Mouse (Mus musculus) brain, embryonic 14.5 days (tissue): Measurements from ENCODE around the gene Bmp8b. TPM values are rescaled to one million over a fixed set of nuclear protein-coding genes. Genes with fewer than 3 reads are reported as not detected.
A peak's percentile ranks its signal among the peaks of the same experiment; 100 is the strongest.

Experiments used
- DNase-seq: peaks from one replicate; pipeline ENCODE4 v3.0.0-alpha.2; 2011; ENCODE audit warnings: low read depth
- CTCF ChIP-seq: fragments of 200-500 bp; IDR thresholded peaks from 2 replicates; pipeline ENCODE4 v1.5.1; 2012; ENCODE audit warnings: inconsistent platforms, mild to moderate bottlenecking, moderate library complexity, borderline replicate concordance; ENCODE audit not compliant: insufficient read depth, insufficient read length; ENCODE audit errors: extremely low read depth
- POLR2A ChIP-seq: fragments of 200-500 bp; IDR thresholded peaks from 2 replicates; pipeline ENCODE4 v1.6.1; 2012; ENCODE audit warnings: mild to moderate bottlenecking, inconsistent platforms, borderline replicate concordance; ENCODE audit not compliant: poor library complexity, insufficient read depth, insufficient read length, severe bottlenecking; ENCODE audit errors: extremely low read depth
- polyA plus RNA-seq: library from polyadenylated mRNA; depleted of rRNA; stranded (reverse); fragments of >200 nt; gene quantifications from 2 replicates; pipeline ENCODE4 v1.2.3, GENCODE M21; 2012; rRNA removed

Gene Bmp8b
- 0.59 and 0.75 TPM in 2 replicates for polyA plus RNA-seq

GRCm38 (mm10) chr4:123104651-123105450, at the start of gene Bmp8b:
Gene Bmp8b (plus strand): TSS chr4:123105165.
- TF ChIP-seq POLR2A: no peak
- TF ChIP-seq CTCF: no peak
- DNase-seq: peak; percentile 11

GRCm38 (mm10) chr4:123056560-123057109, 48.3 kb upstream of the Bmp8b start:
- no peak for DNase-seq
- TF ChIP-seq CTCF (no peak), POLR2A (no peak)

DNA sequence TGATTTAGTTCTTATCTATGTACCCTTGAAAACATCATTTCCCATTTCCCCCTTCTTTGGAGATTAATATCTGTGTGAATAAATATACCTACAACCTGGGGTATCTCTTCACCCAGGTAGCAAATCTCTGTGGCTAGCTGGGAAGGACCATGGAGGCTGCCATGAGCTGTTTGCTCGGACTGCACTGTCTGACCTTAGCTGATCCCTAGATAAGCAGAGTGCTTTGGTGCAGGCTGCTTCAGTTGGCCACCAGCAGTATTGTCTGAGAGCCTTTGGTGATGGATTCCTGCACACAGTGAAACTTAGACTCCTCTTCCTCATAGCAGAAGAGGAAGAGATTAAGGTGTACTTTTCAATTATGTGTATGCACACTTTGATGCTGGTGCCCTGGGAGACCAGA, 47.0 kb upstream of the Bmp8b start:
- TF ChIP-seq CTCF (no peak), POLR2A (no peak)
- DNase-seq: no peak

- peak; percentile 19 for DNase-seq
- TF ChIP-seq POLR2A: no peak
- TF ChIP-seq CTCF: no peak
Observed at GRCm38 (mm10) chr4:123061744-123062143, 43.2 kb upstream of the Bmp8b start.

DNA sequence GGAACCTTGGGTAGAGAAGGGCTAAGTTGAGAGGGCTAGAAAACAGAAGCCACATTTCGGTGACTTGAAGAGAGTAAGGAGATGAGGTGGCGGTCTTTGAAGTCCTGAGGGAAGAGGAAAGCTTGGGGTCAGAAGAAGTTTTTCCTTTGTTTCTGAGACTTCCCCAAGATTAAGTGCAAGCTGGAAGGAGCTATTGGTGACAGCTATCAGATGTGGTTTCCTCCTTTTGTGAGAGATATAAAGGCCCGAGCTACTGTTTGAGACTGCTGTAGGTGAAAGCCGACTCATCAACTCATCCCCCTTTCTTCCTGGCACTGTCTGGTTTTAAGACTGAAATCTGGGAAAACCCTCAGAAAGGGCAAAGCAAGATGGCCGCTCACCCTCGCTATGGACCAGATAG, 36.3 kb upstream of the Bmp8b start:
- no peak for DNase-seq
- TF ChIP-seq POLR2A (no peak), CTCF (no peak)

DNA sequence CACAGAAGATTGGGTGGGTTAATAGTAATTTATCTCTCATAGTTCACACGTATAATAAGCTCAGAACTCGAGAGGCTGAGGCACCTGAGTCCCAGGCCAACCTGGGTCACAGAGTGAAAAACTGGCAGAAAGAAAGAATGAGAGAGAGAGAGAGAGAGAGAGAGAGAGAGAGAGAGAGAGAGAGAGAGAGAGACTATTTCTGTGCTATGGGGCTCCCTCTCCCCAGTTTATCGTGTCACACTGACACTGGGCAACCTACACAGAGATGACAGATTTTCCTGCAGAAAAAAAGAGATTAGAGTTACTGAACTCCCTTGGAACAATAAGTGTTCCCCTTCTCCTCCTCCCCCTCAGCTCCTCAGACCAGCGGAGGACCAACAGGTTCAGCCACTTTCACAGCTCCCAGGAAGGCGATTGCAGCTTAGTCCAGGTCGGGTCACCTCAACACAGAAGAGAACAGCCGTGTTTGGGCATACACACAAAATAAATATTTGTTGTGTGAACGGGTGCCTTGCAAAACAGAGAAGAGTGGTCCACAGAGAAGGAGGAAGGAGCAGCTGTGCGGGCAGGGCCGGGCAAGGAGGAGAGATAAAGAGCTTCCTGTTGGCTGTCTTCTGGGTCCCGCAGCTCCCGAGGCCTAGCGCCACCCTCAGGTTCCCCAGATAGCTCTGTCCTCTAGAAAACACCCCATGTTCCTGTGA, 33.5 kb upstream of the Bmp8b start:
- DNase-seq: peak; percentile 74
- TF ChIP-seq CTCF (peak; percentile 47; the same call in 1 of the 2 replicates), POLR2A (no peak)

DNA sequence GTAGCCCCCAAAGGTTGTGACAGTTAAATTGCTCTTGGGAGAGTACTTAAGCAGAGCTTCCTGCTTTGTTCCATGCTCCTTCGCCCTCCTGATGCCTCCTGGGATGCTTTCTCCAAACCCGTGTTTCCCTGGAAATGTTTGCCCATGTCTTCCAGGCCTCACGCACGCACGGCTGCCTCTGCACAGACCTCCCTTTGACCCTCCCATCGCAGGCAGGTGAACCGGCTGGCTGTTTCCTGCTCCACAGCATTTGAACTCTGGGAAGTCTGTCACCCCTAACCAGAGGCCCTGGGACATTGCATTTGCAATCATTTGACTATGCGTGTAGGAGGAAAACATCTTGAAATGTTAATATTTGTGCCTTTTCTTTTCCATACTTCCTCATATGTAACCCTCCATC, 28.0 kb upstream of the Bmp8b start:
- no peak for TF ChIP-seq CTCF
- TF ChIP-seq POLR2A: no peak
- no peak for DNase-seq

GRCm38 (mm10) chr4:123078231-123078630, 26.7 kb upstream of the Bmp8b start:
- TF ChIP-seq CTCF (no peak), POLR2A (no peak)
- DNase-seq: no peak

DNA sequence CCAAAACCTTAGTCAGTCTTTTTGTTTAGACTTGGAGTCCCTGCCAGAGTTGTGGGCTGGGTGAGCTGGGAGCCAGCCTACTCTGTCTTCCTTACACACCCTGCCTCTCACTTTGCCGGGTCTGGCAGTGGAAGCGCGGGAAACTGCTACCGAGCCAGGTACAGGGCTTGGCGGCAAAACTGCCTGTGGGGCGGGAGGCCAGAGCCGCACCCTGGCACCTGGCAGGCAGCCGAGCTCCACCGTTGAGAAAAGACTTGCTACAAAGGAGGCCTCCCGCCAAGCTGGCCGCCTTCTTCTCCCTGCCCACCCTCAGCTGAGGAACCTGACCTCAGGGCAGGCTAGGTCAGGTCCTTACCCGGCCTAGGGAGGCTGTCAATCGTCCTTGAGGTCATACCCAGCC, 24.2 kb upstream of the Bmp8b start:
- DNase-seq: peak; percentile 24
- no peak for TF ChIP-seq POLR2A
- no peak for TF ChIP-seq CTCF

DNA sequence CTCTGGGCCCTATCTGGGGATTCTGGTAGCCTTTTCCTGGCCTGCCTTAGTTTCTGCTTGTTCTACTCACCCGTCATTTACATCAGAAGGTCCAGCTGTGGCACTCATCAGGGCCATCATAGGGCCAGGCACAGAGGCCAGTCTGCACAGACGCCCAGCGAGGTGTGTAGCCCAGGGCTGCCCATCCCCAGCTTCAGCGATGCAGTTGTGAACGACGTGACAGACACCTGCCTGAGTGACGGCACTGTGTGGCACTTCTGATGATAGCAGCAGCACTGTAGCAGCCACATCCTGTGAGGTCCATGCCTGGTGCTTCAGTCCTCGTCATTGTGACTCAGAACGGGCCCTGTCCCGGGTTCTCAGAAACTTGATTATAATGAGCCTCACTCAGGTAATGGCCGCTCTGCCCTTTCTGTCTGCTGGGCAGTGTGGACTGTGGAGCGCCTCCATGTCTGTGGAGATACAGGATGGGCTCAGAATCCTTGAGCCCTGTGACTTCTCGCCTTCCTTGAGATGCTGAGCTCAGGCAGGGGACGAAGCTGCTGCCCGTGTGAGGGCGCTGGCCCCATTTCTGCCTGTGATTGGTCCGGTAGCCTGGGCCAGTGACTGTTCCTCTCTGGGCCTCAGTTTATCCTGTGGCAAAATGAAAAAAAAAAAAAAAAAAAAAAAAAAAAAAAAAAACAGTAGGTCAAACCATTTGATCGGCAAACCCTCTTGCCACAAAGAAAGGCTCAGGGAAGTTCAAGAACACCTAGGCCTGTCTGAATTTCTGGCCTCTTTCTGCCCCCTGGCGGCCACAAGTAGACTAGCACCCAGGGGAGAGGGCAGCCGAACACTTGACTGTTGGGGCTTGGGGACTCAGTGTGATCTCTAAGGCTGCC, 22.4 kb upstream of the Bmp8b start:
- peak; percentile 87 for DNase-seq
- peak; percentile 88 for TF ChIP-seq CTCF
- TF ChIP-seq POLR2A: no peak
